Mouse (Mus musculus): ENCODE measurements around the gene Itgav. TPM values are rescaled to one million over a fixed set of nuclear protein-coding genes. Genes with fewer than 3 reads are reported as not detected.

The Itgav gene
- polyA plus RNA-seq, 1 experiment from 2014 or later = 78.7 TPM

DNA sequence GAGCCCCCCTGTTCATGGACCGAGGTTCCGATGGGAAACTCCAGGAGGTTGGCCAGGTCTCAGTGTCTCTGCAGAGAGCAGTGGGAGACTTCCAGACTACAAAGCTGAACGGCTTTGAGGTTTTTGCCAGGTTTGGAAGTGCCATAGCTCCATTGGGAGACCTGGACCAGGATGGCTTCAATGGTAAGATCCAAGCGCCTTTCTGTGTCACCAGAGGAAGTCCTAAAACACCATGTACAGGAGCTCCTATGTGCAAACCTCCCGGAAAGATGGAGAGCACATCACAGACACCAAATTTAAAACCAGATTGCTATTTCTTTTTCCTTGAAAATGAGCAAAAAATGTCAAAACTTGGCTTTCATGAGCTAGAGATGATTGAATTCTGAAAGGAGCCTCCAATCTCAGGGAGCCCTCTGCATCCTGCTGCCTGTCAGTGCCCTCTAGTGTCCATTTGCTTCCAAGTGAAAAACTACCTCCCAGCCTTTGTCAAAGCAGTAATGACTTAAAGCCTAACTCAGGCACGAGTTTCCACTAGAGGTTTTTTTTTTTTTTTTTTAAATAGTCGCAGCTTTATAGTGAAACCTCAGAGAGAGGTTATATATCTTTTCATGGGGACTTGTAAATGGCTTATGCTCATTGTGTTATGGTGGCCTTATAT is 47.1 kb downstream of the Itgav start:
- Histone ChIP-seq H3K4me3 (replicated peaks) (no peak overlapping the region), H3K4me2 (no peak overlapping the region), H3K27me3 (no peaks in the 10 kb centered on the region), H3K4me1 (replicated peaks) (no peaks in the 10 kb centered on the region), H3K36me3 (peaks cover 78% of the 10 kb centered on the region), H3K9me3 (no peaks in the 10 kb centered on the region), H3K9ac (replicated peaks) (no peak overlapping the region), H3K27ac (no peak overlapping the region)
- no peak for ATAC-seq (ENCODE audit: insufficient number of reproducible peaks, insufficient read depth, low FRiP score, low TSS enrichment, low read depth)
- WGBS = 59% methylated on average over 7 of the region's 7 CpGs

DNA sequence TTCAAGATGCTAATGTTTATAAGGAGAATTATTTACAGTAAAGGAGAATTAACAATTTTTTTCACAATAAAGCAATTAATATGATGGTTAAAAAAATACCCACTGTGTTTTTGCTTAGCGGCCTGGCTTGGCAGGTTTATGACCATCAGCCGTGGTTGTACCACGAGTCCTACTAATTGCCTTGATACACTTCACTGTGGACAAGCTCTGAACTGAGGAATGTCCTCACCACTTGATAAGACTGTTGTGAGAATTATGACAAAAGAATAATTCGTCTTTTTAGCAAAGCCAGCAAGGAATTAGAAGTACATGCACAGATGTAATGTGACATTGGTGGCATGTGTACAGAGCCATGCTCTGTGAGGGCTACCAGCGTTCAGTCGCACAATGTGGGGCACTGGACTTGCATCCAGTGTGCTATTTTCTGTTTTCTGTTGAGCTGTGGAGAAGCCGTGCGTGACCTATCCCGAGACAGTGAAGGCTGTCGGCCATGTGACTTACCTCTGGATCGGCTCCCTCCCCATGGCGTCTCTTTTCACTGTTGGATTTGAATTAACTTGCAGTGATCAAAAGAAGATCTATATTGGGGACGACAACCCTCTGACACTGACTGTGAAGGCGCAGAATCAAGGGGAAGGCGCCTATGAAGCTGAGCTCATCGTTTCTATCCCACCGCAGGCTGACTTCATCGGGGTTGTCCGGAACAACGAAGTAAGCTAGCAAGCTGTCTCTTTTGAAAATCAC is 67.3 kb downstream of the Itgav start:
- no peak overlapping the region for H3K9ac ChIP-seq (replicated peaks)
- no peak for ATAC-seq (ENCODE audit: insufficient number of reproducible peaks, insufficient read depth, low FRiP score, low TSS enrichment, low read depth)
- H3K27me3 ChIP-seq = no peaks in the 10 kb centered on the region
- peaks cover 58% of the 10 kb centered on the region for H3K36me3 ChIP-seq
- H3K4me3 ChIP-seq (replicated peaks) = no peak overlapping the region
- no peak overlapping the region for H3K4me2 ChIP-seq
- 90% methylated on average over 20 of the region's 20 CpGs for WGBS
- no peak overlapping the region for H3K27ac ChIP-seq
- H3K4me1 ChIP-seq (replicated peaks) = no peaks in the 10 kb centered on the region
- no peaks in the 10 kb centered on the region for H3K9me3 ChIP-seq

DNA sequence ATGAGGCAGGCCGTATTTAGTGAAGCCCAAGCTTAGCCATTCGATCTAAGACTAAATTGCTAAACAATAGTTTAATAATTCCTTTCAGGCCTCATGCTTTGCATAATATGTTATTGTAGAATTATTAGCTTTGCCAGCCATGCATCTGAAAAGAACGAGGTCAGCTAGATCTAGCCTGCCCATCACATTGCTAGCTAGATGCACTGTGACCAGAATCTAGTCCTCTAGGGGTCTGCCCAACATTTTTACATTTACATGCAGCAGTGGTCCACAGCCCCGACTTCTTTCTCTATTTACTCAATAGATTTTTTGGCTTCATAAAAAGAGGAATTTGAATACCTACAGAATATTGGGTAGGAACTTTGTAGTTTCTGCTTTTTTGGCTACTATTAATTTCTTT is 67.9 kb downstream of the Itgav start:
- Histone ChIP-seq H3K9ac (replicated peaks) (no peak overlapping the region), H3K9me3 (no peaks in the 10 kb centered on the region), H3K36me3 (peaks cover 64% of the 10 kb centered on the region), H3K27me3 (no peaks in the 10 kb centered on the region), H3K4me1 (replicated peaks) (no peaks in the 10 kb centered on the region), H3K4me2 (no peak overlapping the region), H3K4me3 (replicated peaks) (no peak overlapping the region), H3K27ac (no peak overlapping the region)
- 93% methylated on average over 4 of the region's 4 CpGs for WGBS
- no peak for ATAC-seq (ENCODE audit: insufficient number of reproducible peaks, insufficient read depth, low FRiP score, low TSS enrichment, low read depth)

DNA sequence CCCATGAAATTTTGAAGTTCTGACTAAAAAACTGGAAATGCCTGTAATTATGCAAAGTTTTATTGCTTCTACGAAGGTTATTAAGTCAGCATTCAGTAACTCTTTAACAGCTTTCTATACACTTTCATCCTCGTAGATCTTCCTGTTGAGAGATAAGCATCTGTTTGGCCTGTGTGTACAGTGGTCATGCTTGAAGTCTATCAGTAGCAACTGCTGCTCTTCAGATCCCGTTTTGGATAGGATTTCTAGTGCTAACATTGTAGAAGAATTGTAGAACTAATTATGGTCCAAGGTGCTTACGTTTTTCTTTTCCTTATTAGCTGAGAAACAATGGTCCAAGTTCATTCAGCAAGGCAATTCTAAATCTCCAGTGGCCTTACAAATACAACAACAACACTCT is 71.6 kb downstream of the Itgav start:
- 83% methylated on average over 4 of the region's 4 CpGs for WGBS
- H3K36me3 ChIP-seq = peaks cover 77% of the 10 kb centered on the region
- H3K27me3 ChIP-seq = no peaks in the 10 kb centered on the region
- no peak overlapping the region for H3K9ac ChIP-seq (replicated peaks)
- H3K9me3 ChIP-seq = no peaks in the 10 kb centered on the region
- no peak overlapping the region for H3K4me3 ChIP-seq (replicated peaks)
- no peak overlapping the region for H3K4me2 ChIP-seq
- H3K27ac ChIP-seq = no peak overlapping the region
- ATAC-seq (ENCODE audit: insufficient number of reproducible peaks, insufficient read depth, low FRiP score, low TSS enrichment, low read depth) = no peak
- H3K4me1 ChIP-seq (replicated peaks) = no peaks in the 10 kb centered on the region

DNA sequence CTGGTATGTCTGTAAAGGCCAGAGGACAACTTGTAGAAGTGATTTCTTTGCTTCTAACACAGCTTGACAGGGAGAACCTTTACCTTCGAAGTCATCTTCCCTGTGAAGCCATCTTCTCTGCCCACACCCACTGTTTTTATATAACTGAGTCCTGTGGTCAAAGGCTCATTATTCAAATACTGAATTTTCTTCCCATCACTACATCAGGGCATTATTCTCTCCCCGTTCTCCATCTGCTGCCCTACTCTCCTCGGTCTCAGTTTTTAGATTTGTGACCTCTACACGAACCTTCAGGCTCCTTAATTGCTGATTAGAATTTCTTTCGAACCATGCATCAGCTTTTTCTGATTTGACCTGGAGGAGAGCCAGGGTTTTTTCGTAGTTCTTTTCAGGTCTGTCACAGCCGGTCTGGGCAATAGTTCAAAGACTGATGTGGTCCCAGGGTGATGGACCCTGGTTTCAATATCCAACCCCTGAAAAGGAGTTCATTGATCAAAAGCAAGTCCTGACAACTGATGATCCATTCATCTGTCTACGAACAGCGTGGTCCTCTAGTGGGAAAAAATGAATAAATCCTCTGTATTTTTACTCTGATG is 73.8 kb downstream of the Itgav start:
- Histone ChIP-seq H3K4me1 (replicated peaks) (no peaks in the 10 kb centered on the region), H3K36me3 (peaks cover 83% of the 10 kb centered on the region), H3K4me3 (replicated peaks) (no peak overlapping the region), H3K27ac (no peak overlapping the region), H3K4me2 (no peak overlapping the region), H3K9ac (replicated peaks) (no peak overlapping the region), H3K9me3 (no peaks in the 10 kb centered on the region), H3K27me3 (no peaks in the 10 kb centered on the region)
- no peak for ATAC-seq (ENCODE audit: insufficient number of reproducible peaks, insufficient read depth, low FRiP score, low TSS enrichment, low read depth)
- WGBS = 69% methylated on average over 9 of the region's 9 CpGs

DNA sequence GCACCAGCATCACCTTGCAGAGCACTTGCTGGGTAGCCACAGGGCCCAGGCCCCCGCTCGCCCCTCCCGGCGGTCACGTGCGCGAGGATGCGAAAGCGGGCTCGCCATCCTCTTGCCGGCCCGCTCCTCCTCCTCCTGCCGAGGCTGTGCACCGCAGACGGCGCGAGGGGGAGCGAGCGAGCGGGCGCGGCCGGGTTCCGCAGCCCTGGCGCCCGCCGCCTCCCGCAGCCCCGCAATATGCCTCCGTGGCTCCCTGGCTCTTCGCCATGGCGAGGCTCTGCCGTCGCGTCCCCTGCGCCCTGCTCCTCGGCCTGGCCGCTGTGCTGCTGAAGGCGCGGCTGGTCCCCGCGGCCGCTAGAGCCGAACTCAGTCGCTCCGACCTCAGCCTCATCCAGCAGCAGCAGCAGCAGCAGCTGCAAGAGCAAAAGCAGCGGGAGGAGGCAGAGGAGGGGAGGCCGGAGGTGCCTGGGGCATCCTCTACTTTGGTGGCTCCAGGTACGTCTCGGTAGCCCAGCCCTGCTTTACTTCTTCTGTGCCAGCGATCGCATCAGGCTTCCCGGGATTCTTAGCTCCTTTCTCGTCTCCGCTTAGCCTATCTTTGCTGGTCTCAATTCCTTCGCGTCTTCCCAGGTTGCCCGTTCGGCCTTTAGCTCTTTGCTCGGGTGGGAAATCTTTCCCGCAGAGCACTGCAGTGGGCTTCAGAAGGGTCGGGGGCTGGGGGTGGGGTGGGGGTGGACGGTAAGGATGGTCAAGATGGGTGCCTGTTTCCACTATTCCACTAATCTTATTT is 88.5 kb downstream of the Itgav start, which contains the start of gene Fam171b:
Gene Fam171b, plus strand, starts transcription at position 154 of the 790 bp plus-strand sequence.
- H3K4me1 ChIP-seq (replicated peaks) = peaks cover 5% of the 10 kb centered on the region; the same call in 1 of the 2 replicates
- ATAC-seq (ENCODE audit: insufficient number of reproducible peaks, insufficient read depth, low FRiP score, low TSS enrichment, low read depth) = peak; percentile 90
- H3K27ac ChIP-seq = peak within 1 kb of the TSS; percentile 84
- no peaks in the 10 kb centered on the region for H3K36me3 ChIP-seq
- no peaks in the 10 kb centered on the region for H3K27me3 ChIP-seq
- under 1% methylated on average over 63 of the region's 63 CpGs for WGBS
- H3K9me3 ChIP-seq = no peaks in the 10 kb centered on the region
- H3K4me2 ChIP-seq = peak within 1 kb of the TSS; percentile 75
- peak within 1 kb of the TSS; percentile 88 for H3K9ac ChIP-seq (replicated peaks)
- peak within 1 kb of the TSS; percentile 75 for H3K4me3 ChIP-seq (replicated peaks)

DNA sequence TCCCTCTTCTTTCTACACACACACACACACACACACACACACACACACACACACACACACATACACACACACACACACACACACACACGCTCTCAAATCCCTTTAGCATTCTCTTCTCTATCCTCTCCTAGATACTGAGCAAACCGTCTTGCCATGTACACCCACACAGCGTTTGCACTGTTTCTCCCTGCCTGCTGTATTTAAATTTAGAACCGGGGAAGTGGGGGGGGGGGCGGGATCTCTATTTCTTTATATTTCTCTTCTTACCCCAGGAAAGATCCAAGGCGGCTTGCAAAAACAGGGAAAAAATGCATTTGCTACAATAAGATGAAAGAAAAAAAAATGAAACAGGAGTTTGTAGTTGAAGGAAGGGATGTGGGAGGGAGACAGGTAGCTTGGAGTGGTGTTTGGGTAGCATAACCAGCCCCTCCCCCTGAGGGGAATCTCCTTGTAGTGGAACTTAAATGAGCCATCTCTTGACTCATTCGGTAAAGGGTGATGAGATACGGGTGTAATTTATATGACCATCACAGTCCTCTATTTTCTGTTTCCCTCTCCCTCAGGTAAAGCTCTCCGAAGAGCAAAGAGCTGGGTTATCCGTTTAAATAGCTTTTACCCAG is 89.2 kb downstream of the Itgav start:
- Histone ChIP-seq H3K4me1 (replicated peaks) (peaks cover 5% of the 10 kb centered on the region; the same call in 1 of the 2 replicates), H3K27ac (no peak overlapping the region), H3K9ac (replicated peaks) (peak overlapping the region; percentile 88), H3K9me3 (no peaks in the 10 kb centered on the region), H3K4me2 (peak overlapping the region; percentile 75), H3K36me3 (no peaks in the 10 kb centered on the region), H3K27me3 (no peaks in the 10 kb centered on the region), H3K4me3 (replicated peaks) (peak overlapping the region; percentile 75)
- ATAC-seq (ENCODE audit: insufficient number of reproducible peaks, insufficient read depth, low FRiP score, low TSS enrichment, low read depth) = 0 out of 2 replicates have a peak, but pooled peaks have one; percentile 8
- 17% methylated on average over 10 of the region's 10 CpGs for WGBS

DNA sequence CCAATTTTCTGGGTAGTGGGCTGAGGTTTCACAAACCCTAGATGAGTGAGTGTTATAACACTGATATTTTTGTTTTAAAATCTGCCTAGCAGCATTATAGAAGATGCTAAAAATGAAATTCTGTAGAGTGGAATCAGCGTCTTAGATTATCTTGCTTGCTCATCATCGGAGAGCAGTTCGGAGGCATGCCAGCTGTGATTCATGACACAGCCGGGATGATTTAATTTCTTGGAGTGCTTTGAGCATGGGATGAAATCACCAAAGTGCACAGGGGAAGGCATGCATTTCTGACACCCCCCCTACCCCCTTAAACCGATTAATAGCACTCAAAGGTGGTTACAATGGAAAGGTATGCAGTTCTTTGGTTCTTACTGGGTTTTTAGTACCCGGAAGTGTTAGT is 89.8 kb downstream of the Itgav start:
- ATAC-seq (ENCODE audit: insufficient number of reproducible peaks, insufficient read depth, low FRiP score, low TSS enrichment, low read depth) = no peak
- peak overlapping the region; percentile 75 for H3K4me2 ChIP-seq

DNA sequence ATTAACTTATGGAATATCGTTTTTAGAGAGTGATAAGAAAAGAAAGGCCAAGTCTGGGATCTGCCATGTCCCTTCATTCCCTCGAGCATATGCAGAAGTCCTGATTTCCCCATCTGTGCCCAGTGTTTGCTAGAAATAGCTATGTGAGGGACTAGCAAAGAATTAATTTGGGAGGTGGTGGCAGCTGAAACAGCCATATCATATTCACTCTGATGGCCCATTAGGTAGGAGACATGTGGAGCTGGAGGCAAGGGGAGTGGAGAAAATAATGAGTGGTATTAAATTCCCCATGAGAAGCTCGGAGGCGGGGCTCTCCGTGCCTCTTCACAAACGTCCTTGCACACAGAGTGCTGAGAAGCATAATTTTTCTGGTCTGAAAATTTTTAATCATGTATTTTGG is 92.0 kb downstream of the Itgav start:
- no peaks in the 10 kb centered on the region for H3K27me3 ChIP-seq
- H3K4me1 ChIP-seq (replicated peaks) = peaks cover 5% of the 10 kb centered on the region; the same call in 1 of the 2 replicates
- no peaks in the 10 kb centered on the region for H3K36me3 ChIP-seq
- ATAC-seq (ENCODE audit: insufficient number of reproducible peaks, insufficient read depth, low FRiP score, low TSS enrichment, low read depth) = no peak
- no peak overlapping the region for H3K27ac ChIP-seq
- no peaks in the 10 kb centered on the region for H3K9me3 ChIP-seq
- H3K4me3 ChIP-seq (replicated peaks) = no peak overlapping the region
- H3K9ac ChIP-seq (replicated peaks) = no peak overlapping the region
- no peak overlapping the region for H3K4me2 ChIP-seq
- WGBS = 60% methylated on average over 6 of the region's 6 CpGs

More for the DNA sequence above, 89.8 kb downstream of the Itgav start:
- Histone ChIP-seq H3K36me3 (no peaks in the 10 kb centered on the region), H3K9me3 (no peaks in the 10 kb centered on the region), H3K27me3 (no peaks in the 10 kb centered on the region), H3K27ac (no peak overlapping the region), H3K4me1 (replicated peaks) (peaks cover 5% of the 10 kb centered on the region; the same call in 1 of the 2 replicates), H3K9ac (replicated peaks) (no peak overlapping the region), H3K4me3 (replicated peaks) (no peak overlapping the region)
- whole genome bisulfite sequencing = 66% methylated on average over 6 of the region's 6 CpGs

DNA sequence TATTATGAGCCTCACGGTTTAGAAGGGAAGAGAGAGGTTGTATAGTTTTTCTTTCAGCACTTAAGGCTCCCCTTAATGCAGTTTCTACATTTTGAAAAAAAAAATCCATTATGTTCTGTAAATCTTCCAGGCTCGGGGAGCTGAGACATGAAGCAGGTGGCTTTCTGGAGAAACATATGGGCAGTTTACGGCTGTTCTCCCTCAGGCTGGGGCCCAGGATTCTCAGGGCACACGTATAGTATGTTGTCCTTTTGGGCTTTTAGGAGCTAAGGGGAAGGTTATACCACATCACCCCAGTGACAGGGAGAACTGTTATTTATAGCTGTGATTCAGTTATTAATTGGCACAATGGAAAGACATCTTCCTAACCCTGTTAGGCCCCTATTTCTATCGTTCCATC is 101.0 kb downstream of the Itgav start:
- no peaks in the 10 kb centered on the region for H3K27me3 ChIP-seq
- H3K4me3 ChIP-seq (replicated peaks) = no peak overlapping the region
- no peak overlapping the region for H3K4me2 ChIP-seq
- H3K36me3 ChIP-seq = no peaks in the 10 kb centered on the region
- WGBS = 23% methylated on average over 5 of the region's 5 CpGs
- no peak for ATAC-seq (ENCODE audit: insufficient number of reproducible peaks, insufficient read depth, low FRiP score, low TSS enrichment, low read depth)
- no peak overlapping the region for H3K9ac ChIP-seq (replicated peaks)
- no peaks in the 10 kb centered on the region for H3K9me3 ChIP-seq
- peaks cover 15% of the 10 kb centered on the region for H3K4me1 ChIP-seq (replicated peaks)
- H3K27ac ChIP-seq = no peak overlapping the region
